Mouse (Mus musculus) heart, adult 2 months (tissue): Measurements from ENCODE around the gene Btbd3.

ENCODE experiments used
- CTCF ChIP-seq: fragments of 200-600 bp; IDR thresholded peaks from 2 replicates; pipeline ENCODE4 v1.8.1; 2022; ENCODE audit warnings: antibody characterized with exemption, mild to moderate bottlenecking, moderate library complexity
- EP300 ChIP-seq: fragments of 200-500 bp; IDR thresholded peaks from 2 replicates; pipeline ENCODE4 v1.6.1; 2011; ENCODE audit warnings: low read depth, low read length, control low read depth; ENCODE audit not compliant: insufficient read depth
- POLR2A ChIP-seq: fragments of 200-500 bp; IDR thresholded peaks from 2 replicates; pipeline ENCODE4 v1.6.1; 2011; ENCODE audit warnings: mild to moderate bottlenecking, low read depth, low read length, control low read depth; ENCODE audit not compliant: insufficient read depth

GRCm38 (mm10) chr2:138374556-138374955 is 118.2 kb downstream of the Btbd3 start:
- TF ChIP-seq POLR2A (no peak), CTCF (no peak), EP300 (no peak)
